Mouse (Mus musculus) thymus, adult 2 months (tissue): Measurements from ENCODE around the gene Mypn.

Experiments
- CTCF ChIP-seq: fragments of 200-500 bp; IDR thresholded peaks from 2 replicates; pipeline ENCODE4 v1.5.1; 2012; ENCODE audit warnings: mild to moderate bottlenecking, control low read depth, low read length, moderate library complexity, borderline replicate concordance; ENCODE audit not compliant: control insufficient read depth, poor library complexity, insufficient read depth; ENCODE audit errors: extremely low read depth
- POLR2A ChIP-seq: fragments of 200-500 bp; IDR thresholded peaks from 2 replicates; pipeline ENCODE4 v1.6.1; 2012; ENCODE audit warnings: mild to moderate bottlenecking, low read length, control low read depth, moderate library complexity; ENCODE audit not compliant: control insufficient read depth, poor library complexity, insufficient read depth; ENCODE audit errors: extremely low read depth

GRCm38 (mm10) chr10:63154726-63155125 is 49.0 kb downstream of the Mypn start:
- TF ChIP-seq CTCF (no peak), POLR2A (no peak)
